Mouse (Mus musculus): ENCODE data around the gene Ube2l3. TPM values are rescaled to one million over a fixed set of nuclear protein-coding genes. Genes with fewer than 3 reads are reported as not detected.

The Ube2l3 gene
- polyA plus RNA-seq, 1 experiment from 2014 or later: 200 TPM

DNA sequence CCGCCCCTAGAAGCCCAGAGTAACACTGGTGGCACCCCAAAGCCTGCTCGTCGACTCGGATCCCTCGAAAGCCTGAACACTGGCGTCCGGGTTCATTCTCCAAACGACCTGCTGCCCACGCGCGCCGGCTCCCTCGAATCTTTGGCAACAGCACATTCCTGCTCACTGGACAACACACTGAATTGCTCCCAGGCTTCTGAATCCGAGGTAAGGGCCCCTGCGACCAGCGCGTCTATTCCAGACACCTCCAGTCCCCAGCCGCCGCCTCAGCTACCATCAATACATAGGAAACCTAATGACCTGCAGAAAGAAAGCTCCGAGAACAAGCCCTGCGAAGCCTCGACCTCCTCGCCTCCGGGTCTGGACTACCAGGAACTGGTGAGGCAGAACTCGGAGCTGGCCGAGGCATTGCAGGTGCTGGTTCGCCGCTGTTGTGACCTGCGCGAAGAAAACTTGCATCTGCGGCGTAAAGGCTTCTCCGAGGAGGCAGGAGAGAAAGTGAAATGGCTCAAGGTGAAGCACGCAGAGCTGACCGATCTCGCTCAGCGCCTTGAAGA lies 7.0 kb upstream of the Ube2l3 start:
- WGBS: 2% methylated on average over 37 of the region's 37 CpGs
- peak; percentile 34 for DNase-seq (ENCODE audit: low spot score)
- Histone ChIP-seq H3K9me3 (ENCODE audit: low read length) (no peaks in the 10 kb centered on the region), H3K4me3 (ENCODE audit: low read depth, low read length) (peak overlapping the region; percentile 56), H3K27ac (ENCODE audit: low read length) (no peak overlapping the region), H3K36me3 (ENCODE audit: insufficient read depth, low read length) (no peaks in the 10 kb centered on the region), H3K4me2 (replicated peaks; ENCODE audit: low read depth, low read length) (peak overlapping the region; percentile 100), H3K4me1 (ENCODE audit: insufficient read depth, low read depth, low read length) (peaks cover 7% of the 10 kb centered on the region; the same call in 1 of the 2 replicates), H3K27me3 (replicated peaks; ENCODE audit: insufficient read depth, low read length) (peaks cover 16% of the 10 kb centered on the region; the same call in 1 of the 2 replicates), H3K9ac (replicated peaks; ENCODE audit: low read depth) (no peak overlapping the region)
- ATAC-seq: peak; percentile 10
- no peak for TF ChIP-seq CTCF (IDR thresholded peaks at IDR 0.05)
- TF ChIP-seq EP300 (IDR thresholded peaks at IDR 0.05): no peak

DNA sequence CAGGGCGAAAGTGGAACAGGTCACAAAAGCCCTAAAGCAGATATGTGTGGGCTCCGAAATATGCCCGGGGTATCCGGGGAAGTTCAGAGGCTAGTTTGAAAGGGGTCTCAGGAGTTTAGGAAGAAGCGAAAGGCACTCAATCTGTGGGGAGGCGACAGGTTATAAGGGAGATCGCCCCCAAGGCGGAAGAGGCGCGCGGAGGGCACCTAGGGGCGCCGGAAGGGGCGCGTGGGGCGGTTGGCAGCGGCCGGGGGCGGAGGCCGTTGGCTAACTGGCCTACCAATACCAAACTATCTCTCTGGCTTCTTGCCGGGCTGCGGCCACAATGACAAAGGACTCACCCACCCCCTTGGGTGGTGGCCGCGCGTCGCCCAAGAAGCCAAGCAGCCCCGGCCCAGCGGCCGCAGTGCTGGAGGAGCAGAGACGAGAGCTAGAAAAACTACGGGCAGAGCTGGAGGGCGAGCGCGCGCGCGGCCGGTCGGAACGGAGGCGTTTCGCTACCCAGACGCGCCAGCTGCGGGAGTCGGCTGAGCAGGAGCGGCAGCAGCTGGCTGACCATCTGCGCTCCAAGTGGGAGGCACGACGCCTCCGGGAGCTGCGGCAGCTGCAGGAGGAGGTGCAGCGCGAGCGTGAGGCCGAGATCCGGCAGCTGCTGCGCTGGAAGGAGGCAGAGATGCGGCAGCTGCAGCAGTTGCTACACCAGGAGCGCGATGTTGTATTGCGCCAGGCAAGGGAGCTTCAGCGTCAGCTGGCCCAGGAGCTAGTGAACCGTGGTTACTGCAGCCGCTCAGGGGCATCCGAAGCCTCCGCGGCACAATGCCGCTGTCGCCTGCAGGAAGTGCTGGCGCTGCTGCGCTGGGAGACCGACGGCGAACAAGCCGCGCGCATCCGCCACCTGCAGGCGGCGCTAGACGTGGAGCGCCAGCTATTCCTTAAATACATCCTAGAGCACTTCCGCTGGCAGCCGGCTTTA lies 6.2 kb upstream of the Ube2l3 start, which contains the start of gene Rimbp3:
Gene Rimbp3, plus strand, starts transcription at position 215 of the 973 bp plus-strand sequence.
- DNase-seq (ENCODE audit: low spot score) (peak; percentile 88), ATAC-seq (peak; percentile 79)
- Histone ChIP-seq H3K9me3 (ENCODE audit: low read length) (no peaks in the 10 kb centered on the region), H3K27ac (ENCODE audit: low read length) (no peak within 1 kb of the TSS), H3K27me3 (replicated peaks; ENCODE audit: insufficient read depth, low read length) (peaks cover 16% of the 10 kb centered on the region; the same call in 1 of the 2 replicates), H3K4me2 (replicated peaks; ENCODE audit: low read depth, low read length) (peak within 1 kb of the TSS; percentile 100), H3K4me3 (ENCODE audit: low read depth, low read length) (peak within 1 kb of the TSS; percentile 56), H3K4me1 (ENCODE audit: insufficient read depth, low read depth, low read length) (peaks cover 7% of the 10 kb centered on the region; the same call in 1 of the 2 replicates), H3K9ac (replicated peaks; ENCODE audit: low read depth) (0 out of 2 replicates have a peak within 1 kb of the TSS, but pooled peaks have one; percentile 32), H3K36me3 (ENCODE audit: insufficient read depth, low read length) (no peaks in the 10 kb centered on the region)
- 1% methylated on average over 78 of the region's 85 CpGs for WGBS
- TF ChIP-seq EP300 (IDR thresholded peaks at IDR 0.05) (no peak), CTCF (IDR thresholded peaks at IDR 0.05) (peak; percentile 91)

DNA sequence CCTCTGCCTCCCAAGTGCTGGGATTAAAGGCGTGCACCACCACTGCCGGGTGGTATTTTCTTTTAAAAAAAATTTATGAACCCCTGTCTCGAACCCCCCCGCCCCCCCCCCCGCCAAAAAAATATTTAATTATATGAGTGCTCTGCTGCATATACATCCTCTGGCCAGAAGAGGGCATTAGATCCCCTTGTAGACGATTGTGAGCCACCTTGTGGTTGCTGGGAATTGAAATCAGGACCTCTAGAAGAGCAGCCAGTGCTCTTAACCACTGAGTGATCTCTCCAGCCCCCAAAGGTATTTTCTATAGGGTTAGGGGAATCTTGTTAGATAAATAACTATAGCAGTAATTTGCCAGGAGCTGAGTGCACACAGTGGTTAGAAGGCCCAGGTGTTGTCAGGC lies 2.5 kb upstream of the Ube2l3 start:
- ATAC-seq (no peak), DNase-seq (ENCODE audit: low spot score) (peak; percentile 70)
- WGBS: 1% methylated on average over 6 of the region's 6 CpGs

DNA sequence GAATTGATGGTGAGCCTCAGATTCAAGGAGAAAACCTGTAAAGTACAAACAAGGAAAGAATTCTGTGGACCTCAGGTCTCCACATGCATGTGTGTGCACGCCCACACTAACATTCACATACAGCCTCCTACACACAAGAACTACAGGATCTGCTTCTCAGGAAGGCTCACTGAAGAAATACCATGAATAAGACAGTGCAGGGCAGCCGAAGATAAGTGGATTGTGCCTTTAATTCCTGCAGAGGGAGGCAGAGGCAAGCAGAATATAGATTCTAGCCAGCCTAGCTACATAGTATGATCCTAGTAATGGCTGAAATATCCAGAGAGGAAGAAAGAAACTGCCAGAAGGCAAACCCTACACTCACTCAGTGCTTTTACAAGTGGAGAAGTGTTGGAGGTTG lies 472 bp downstream of the Ube2l3 start:
- H3K27me3 ChIP-seq (replicated peaks; ENCODE audit: insufficient read depth, low read length): no peaks in the 10 kb centered on the region
- H3K4me3 ChIP-seq (ENCODE audit: low read depth, low read length): no peak overlapping the region
- H3K4me2 ChIP-seq (replicated peaks; ENCODE audit: low read depth, low read length): no peak overlapping the region
- 44% methylated on average over 2 of the region's 2 CpGs for WGBS
- H3K27ac ChIP-seq (ENCODE audit: low read length): 0 out of 2 replicates have a peak overlapping the region, but pooled peaks have one; percentile 14
- H3K9me3 ChIP-seq (ENCODE audit: low read length): no peaks in the 10 kb centered on the region
- DNase-seq (ENCODE audit: low spot score) (peak; percentile 52), ATAC-seq (peak; percentile 47)
- H3K9ac ChIP-seq (replicated peaks; ENCODE audit: low read depth): no peak overlapping the region
- TF ChIP-seq EP300 (IDR thresholded peaks at IDR 0.05) (no peak), CTCF (IDR thresholded peaks at IDR 0.05) (peak; percentile 61)
- H3K4me1 ChIP-seq (ENCODE audit: insufficient read depth, low read depth, low read length): peaks cover 7% of the 10 kb centered on the region; the same call in 1 of the 2 replicates
- no peaks in the 10 kb centered on the region for H3K36me3 ChIP-seq (ENCODE audit: insufficient read depth, low read length)

More for the DNA sequence above, 2.5 kb upstream of the Ube2l3 start:
- Histone ChIP-seq H3K4me1 (ENCODE audit: insufficient read depth, low read depth, low read length) (peaks cover 8% of the 10 kb centered on the region; the same call in 1 of the 2 replicates), H3K4me3 (ENCODE audit: low read depth, low read length) (no peak overlapping the region), H3K9ac (replicated peaks; ENCODE audit: low read depth) (no peak overlapping the region), H3K27me3 (replicated peaks; ENCODE audit: insufficient read depth, low read length) (no peaks in the 10 kb centered on the region), H3K36me3 (ENCODE audit: insufficient read depth, low read length) (no peaks in the 10 kb centered on the region), H3K9me3 (ENCODE audit: low read length) (no peaks in the 10 kb centered on the region), H3K27ac (ENCODE audit: low read length) (no peak overlapping the region), H3K4me2 (replicated peaks; ENCODE audit: low read depth, low read length) (no peak overlapping the region)
- TF ChIP-seq CTCF (IDR thresholded peaks at IDR 0.05) (peak; percentile 83), EP300 (IDR thresholded peaks at IDR 0.05) (no peak)

DNA sequence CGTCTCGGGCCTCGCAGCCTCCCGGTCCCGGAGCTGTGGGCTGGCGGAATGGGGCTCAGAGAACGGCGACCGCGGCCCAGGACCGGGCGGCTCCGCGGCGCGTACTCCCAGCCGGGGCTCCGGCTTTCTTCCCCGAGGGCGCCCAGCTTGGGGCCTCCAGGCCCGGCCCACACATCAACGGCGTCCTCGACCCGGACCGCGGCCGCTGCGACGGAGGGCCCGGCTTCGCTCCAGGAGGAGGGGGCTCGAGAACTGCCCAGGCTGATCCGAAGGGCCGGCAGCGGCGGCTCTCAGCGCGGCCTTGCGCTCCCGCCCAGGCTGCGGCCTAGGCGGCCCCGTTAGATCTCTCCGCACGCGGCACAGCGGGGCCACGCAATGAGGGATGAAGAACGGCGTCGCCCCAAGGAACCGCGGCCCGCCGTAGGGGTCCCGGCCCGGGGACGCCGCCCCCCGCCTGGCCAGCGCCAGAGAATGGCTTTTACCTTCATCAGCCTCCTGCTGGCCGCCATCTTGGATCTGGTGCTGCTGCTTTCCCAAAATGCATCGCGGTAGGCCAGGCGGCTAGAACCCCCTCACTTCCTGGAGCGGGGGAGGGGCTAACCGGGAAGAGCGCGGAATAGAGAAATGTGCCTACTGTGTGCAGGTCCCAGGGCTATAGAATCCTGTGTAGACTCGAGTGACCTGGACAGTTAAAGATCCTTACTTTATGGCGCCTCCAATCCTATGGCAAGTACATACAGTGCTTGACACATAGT lies 1.3 kb downstream of the Ube2l3 start:
- peak; percentile 90 for ATAC-seq
- Histone ChIP-seq H3K4me2 (replicated peaks; ENCODE audit: low read depth, low read length) (peak overlapping the region; percentile 79), H3K27ac (ENCODE audit: low read length) (peak overlapping the region; percentile 78), H3K27me3 (replicated peaks; ENCODE audit: insufficient read depth, low read length) (no peaks in the 10 kb centered on the region), H3K4me3 (ENCODE audit: low read depth, low read length) (peak overlapping the region; percentile 99), H3K9ac (replicated peaks; ENCODE audit: low read depth) (peak overlapping the region; percentile 98), H3K36me3 (ENCODE audit: insufficient read depth, low read length) (no peaks in the 10 kb centered on the region), H3K9me3 (ENCODE audit: low read length) (no peaks in the 10 kb centered on the region), H3K4me1 (ENCODE audit: insufficient read depth, low read depth, low read length) (peaks cover 7% of the 10 kb centered on the region; the same call in 1 of the 2 replicates)
- WGBS: under 1% methylated on average over 54 of the region's 72 CpGs
- DNase-seq (ENCODE audit: low spot score): peak; percentile 92
- no peak for TF ChIP-seq EP300 (IDR thresholded peaks at IDR 0.05)
- no peak for TF ChIP-seq CTCF (IDR thresholded peaks at IDR 0.05)
